Mouse (Mus musculus): ENCODE results near the gene Isca2. TPM values are rescaled to one million over a fixed set of nuclear protein-coding genes. Genes with fewer than 3 reads are reported as not detected.

Isca2 gene
- total RNA-seq (2018; cell fraction: chromatin; rRNA removed), result 10 to 100 TPM; 20.9 to 67.7 (median 52.4) TPM
- 10 to 100 TPM; 37.7 to 59.9 (median 48.3) TPM for total RNA-seq (2018; cell fraction: cytosol; rRNA removed)
- total RNA-seq (2018; cell fraction: nucleus; rRNA removed), result 100 to 1,000 TPM in 2 of 26 experiments, 10 to 100 TPM in 24; 37.8 to 107 (median 72.1) TPM
- polyA plus RNA-seq (2018), result 46.5 to 60.7 TPM (median 56.0 TPM) in 3 replicates

DNA sequence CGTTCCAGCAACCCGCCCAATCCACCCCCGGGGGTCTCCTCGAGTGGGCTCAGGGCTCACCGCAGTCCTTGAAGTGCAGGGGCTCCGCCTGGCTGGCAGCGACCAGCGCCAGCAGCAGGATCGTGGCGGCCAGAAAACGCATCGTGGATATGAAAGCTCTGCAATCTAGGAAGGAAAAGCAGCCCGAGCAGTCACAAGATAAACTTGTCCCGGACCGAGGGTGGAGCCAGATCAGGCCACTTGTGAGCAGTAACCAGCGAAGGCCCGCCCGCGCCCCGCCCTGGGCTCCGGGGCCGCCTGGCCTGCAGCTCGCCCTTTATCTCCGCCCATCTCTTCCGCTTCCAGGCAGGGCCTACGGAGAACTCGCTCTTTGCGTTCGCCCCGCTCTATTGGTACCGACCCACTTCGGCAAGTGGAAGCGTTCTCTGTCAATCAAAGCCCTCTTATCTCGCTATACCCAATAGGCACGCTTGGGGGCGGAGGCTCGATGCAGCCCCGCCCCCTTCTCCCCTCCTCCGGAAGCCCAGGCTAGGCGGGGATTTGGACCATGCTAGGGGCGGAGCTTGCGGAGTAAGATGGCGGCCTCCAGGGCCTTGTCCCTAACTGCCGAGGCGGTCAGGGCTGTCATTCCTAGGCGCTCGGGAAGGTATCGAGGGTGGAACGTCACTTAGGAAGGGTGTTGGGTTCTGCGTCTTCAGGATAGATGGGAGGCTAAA lies at the start of gene Isca2, which contains the start of gene Npc2:
Gene Isca2 (plus strand): TSS at position 526 of the 716 bp plus-strand sequence.
Gene Npc2 (minus strand): TSS at position 427 of the 716 bp plus-strand sequence.
- H3K4me3 ChIP-seq (ENCODE audit: inconsistent target), result peak within 1 kb of the TSS; percentile 99
- H3K79me2 ChIP-seq (ENCODE audit: inconsistent target), result peaks cover 67% of the 10 kb centered on the region
- H3K27ac ChIP-seq, result peak within 1 kb of the TSS; percentile 95
- WGBS (ENCODE audit: missing documents), result 0% methylated on average over 50 of the region's 50 CpGs
- no peaks in the 10 kb centered on the region; the same call in 1 of the 2 replicates for H3K36me3 ChIP-seq (ENCODE audit: inconsistent target)

DNA sequence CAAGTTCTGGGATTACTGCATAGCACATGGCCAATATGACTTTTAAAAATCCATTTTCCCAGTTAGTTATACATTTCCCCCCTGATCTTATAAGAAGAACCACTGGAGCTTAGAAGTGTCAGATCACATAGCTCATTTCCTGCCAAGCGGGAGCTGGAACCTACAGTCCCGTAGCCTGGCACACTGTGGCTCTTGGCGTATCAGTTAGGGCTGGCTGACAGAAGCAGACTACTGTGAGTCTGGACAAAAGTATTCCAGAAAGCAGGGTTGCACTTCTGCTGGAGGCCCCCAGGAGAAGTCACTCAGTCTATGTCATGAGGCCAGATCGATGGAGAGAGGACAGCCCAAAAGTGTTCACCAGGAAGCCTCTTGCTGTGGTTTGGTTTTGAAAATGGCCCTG lies 46.7 kb upstream of the Isca2 start:
- no peaks in the 10 kb centered on the region for H3K79me2 ChIP-seq (ENCODE audit: inconsistent target)
- H3K36me3 ChIP-seq (ENCODE audit: inconsistent target), result no peaks in the 10 kb centered on the region
- WGBS (ENCODE audit: missing documents), result 76% methylated on average over 4 of the region's 4 CpGs
- H3K4me3 ChIP-seq (ENCODE audit: inconsistent target), result no peak overlapping the region
- no peak overlapping the region for H3K27ac ChIP-seq

DNA sequence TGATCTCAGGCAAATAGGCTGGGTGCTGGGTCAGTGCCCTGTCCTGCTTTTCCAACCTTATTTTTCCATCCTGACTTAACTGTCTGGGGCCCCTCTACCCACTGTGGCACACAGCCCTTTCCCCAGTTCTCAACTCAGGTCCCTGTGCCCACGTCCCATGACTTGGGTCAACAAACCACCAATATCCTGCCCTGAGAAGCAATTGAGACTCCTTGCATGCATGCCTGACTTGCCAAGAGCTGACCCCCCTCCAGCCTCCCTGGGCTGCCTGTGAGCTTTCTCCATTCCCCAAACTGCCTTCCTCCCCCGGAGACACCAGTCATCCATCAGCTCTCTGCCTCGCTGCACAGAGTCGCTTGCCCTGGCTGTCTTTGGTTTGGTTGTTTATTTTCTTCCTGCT lies 46.1 kb upstream of the Isca2 start:
- WGBS (ENCODE audit: missing documents), result 67% methylated on average over 4 of the region's 4 CpGs
- Histone ChIP-seq H3K27ac (no peak overlapping the region), H3K4me3 (ENCODE audit: inconsistent target) (no peak overlapping the region), H3K36me3 (ENCODE audit: inconsistent target) (no peaks in the 10 kb centered on the region), H3K79me2 (ENCODE audit: inconsistent target) (no peaks in the 10 kb centered on the region)

DNA sequence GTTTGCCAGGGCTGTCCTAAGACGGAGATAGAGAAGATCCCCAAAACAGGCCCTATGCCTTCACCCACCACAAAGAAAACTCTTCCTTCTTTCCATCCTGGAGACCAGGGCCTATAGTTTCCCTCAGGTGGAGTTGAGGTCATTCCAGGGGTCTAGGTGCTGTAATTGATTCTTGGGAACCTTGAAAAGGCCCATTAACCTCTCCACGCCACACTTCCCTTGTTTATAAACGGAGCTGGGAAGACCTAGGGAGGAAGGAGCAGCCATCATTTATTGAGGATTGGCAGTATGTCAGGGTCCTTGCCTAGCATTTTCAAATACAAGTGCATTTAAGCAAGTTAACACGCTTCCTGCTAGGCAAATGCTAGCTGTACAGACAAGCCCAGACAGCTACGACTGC lies 45.6 kb upstream of the Isca2 start:
- Histone ChIP-seq H3K36me3 (ENCODE audit: inconsistent target) (no peaks in the 10 kb centered on the region), H3K4me3 (ENCODE audit: inconsistent target) (no peak overlapping the region), H3K79me2 (ENCODE audit: inconsistent target) (no peaks in the 10 kb centered on the region), H3K27ac (no peak overlapping the region)
- WGBS (ENCODE audit: missing documents), result 90% methylated on average over 5 of the region's 5 CpGs

DNA sequence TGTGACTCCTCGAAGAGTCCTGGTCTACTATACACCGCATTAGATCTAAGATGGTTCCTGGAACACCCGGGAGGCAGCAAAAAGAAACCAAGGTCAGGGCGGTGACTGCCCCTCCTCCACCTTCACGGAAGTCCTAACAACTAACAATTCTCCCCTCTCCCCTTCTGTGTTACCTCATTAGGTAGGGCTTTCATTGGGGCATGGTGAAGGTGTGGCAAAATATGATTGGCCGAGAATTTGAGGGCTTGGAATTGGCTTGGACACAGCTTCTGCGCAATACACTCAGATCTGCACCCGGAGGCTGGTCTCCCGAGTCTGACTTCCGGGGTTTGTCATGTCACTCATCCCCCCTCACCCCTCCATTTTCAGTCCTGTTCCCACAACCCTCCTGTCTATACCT lies 44.6 kb upstream of the Isca2 start:
- Histone ChIP-seq H3K27ac (no peak overlapping the region), H3K79me2 (ENCODE audit: inconsistent target) (no peaks in the 10 kb centered on the region), H3K36me3 (ENCODE audit: inconsistent target) (no peaks in the 10 kb centered on the region), H3K4me3 (ENCODE audit: inconsistent target) (no peak overlapping the region)
- whole genome bisulfite sequencing (ENCODE audit: missing documents), result 93% methylated on average over 10 of the region's 10 CpGs

DNA sequence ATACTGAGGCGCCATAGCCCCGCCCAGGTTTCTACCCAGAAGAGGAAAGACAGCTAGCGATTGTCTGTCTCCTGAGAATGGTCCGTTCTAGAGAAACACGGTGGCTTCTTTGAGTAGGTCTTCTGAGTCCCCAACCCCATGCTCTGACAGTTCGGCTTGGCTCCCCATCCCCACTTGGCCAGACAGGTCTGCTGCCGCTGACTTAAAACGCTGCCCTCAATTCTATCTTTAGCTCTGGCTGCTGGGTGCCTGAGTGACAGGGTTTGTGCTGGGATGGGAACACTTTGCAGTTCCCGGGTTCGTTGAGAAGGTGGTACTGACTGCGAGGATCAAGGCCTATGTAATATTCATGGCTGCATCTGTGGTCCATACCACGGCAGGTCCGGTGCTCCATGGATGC lies 39.7 kb upstream of the Isca2 start:
- no peak overlapping the region for H3K27ac ChIP-seq
- 80% methylated on average over 13 of the region's 13 CpGs for WGBS (ENCODE audit: missing documents)

DNA sequence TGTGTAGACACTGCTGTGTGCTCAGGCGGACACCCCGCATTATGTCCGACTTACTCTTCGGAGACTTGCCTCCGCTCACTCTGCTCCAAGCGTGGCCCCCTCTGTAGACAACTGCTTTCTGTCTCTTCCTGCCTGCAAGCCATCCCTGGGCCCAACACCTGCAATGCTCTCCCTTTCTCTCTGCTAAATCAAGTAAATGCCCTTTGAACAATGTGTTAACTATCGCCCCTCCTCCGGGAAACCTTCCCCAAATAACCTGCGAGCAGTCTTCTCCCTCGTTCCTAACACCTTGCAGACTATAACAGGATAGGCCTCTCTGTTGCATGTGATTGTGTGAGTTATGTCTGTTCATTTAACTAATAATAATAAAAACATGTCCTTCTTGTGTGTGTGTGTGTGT lies 29.6 kb upstream of the Isca2 start:
- Histone ChIP-seq H3K36me3 (ENCODE audit: inconsistent target) (no peaks in the 10 kb centered on the region), H3K27ac (no peak overlapping the region), H3K4me3 (ENCODE audit: inconsistent target) (no peak overlapping the region), H3K79me2 (ENCODE audit: inconsistent target) (no peaks in the 10 kb centered on the region)
- WGBS (ENCODE audit: missing documents), result 96% methylated on average over 9 of the region's 10 CpGs

More for the DNA sequence above, 39.7 kb upstream of the Isca2 start:
- Histone ChIP-seq H3K36me3 (ENCODE audit: inconsistent target) (no peaks in the 10 kb centered on the region), H3K79me2 (ENCODE audit: inconsistent target) (no peaks in the 10 kb centered on the region), H3K4me3 (ENCODE audit: inconsistent target) (no peak overlapping the region)

DNA sequence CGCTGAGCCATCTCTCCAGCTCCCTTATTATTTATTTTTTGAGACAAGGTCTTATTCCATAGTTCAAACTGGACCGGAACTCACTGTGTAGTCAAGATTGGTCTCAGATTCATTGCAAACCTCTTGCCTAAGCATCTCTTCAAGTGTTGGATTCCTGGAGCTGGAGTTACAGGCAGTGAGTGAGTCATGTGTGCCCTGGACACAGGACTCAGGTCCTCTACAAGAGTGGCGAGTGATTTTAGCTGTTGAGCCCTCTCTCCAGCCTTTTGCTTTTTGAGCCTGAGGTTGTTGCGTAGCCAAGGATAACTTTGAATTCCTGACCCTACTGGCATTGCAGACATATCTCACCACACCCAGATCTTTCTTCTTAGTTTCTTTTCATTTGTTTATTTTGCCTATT lies 27.4 kb upstream of the Isca2 start:
- Histone ChIP-seq H3K4me3 (ENCODE audit: inconsistent target) (no peak overlapping the region), H3K27ac (no peak overlapping the region), H3K36me3 (ENCODE audit: inconsistent target) (no peaks in the 10 kb centered on the region), H3K79me2 (ENCODE audit: inconsistent target) (no peaks in the 10 kb centered on the region)
- 92% methylated on average over 4 of the region's 4 CpGs for WGBS (ENCODE audit: missing documents)

DNA sequence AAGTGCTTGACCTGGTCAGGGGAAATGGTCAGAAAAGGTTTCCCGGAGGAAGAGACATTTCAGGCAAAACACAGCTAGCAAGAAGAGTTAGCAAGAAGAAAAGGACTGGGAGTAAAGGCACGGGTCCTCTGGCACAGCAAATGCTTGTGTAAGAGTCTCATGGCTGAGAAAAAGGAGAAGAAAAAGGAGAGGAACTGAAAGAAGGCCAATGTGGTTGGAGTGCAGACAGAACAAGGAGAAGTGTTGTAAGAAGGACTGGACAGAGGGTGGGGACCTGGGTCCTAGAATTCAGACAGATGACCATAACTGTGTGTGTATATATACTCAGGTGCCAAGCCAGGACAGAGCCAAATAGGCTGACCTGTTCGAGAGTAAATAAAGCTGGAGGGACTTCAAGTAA lies 24.9 kb upstream of the Isca2 start:
- 25% methylated on average over 3 of the region's 3 CpGs for WGBS (ENCODE audit: missing documents)

DNA sequence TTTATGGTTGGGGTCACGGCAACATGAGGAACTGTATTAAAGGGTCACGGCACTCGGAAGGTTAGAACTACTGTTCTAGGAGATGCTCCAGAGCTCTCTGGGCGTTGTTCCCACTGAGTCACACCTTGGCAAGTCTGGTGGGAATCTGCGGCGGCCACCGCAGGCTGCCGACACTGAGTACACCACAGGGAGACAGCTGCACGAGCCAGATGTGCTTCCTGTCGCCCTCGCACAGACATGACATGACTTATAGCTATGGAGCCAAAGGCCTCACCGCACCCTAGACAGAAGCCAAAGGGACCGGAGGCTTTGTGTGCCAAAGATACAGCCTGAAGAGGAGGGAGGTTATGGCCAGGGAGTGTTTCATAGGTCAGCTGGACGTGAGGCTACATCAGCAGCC lies 22.4 kb upstream of the Isca2 start:
- Histone ChIP-seq H3K36me3 (ENCODE audit: inconsistent target) (peaks cover 3% of the 10 kb centered on the region), H3K79me2 (ENCODE audit: inconsistent target) (no peaks in the 10 kb centered on the region), H3K4me3 (ENCODE audit: inconsistent target) (no peak overlapping the region), H3K27ac (peak overlapping the region; percentile 99)
- 45% methylated on average over 14 of the region's 14 CpGs for WGBS (ENCODE audit: missing documents)

More for the DNA sequence above, 24.9 kb upstream of the Isca2 start:
- Histone ChIP-seq H3K4me3 (ENCODE audit: inconsistent target) (no peak overlapping the region), H3K27ac (peak overlapping the region; percentile 87), H3K36me3 (ENCODE audit: inconsistent target) (no peaks in the 10 kb centered on the region), H3K79me2 (ENCODE audit: inconsistent target) (no peaks in the 10 kb centered on the region)

DNA sequence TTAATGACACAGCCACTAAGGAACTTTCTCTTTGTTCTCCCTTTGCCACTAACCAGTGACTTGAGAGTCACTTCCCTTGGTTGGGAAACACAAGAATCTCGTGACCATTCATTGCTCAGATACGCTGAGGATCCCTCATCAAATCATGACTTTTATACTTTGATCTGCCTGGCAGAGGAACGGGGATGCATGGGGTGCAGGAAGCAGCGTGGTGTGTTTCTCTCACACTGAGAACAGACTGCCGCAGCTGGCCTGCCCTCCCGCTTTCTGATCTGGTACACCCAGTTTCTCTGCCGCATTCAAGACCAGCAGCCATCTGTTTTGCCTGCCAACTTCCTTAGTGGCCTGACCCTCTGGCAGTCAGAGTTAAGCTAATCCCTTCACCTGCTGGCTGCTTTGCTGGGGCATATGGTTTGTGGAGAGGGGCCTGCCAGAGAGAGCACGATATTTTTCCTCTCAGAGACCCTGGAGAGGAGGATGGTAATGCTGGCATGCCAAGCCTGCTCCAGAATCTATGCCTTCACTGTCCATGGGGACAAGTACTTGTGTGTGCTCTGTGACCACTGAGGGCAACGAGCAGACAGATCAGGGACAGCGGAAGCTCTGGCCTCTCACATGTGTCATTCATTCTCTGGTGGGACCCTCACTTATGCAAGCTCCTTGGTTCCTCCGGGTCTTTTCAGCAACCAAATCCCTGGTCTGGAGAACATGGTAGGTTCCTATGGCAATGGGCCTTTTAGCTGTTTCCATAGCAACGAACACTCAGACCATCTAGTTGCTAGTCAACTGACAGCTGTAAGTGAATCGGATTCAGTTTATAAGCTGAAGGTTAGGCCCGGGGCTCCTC lies 20.7 kb upstream of the Isca2 start:
- Histone ChIP-seq H3K27ac (peak overlapping the region; percentile 99), H3K79me2 (ENCODE audit: inconsistent target) (no peaks in the 10 kb centered on the region; the same call in 1 of the 2 replicates), H3K4me3 (ENCODE audit: inconsistent target) (no peak overlapping the region), H3K36me3 (ENCODE audit: inconsistent target) (peaks cover 20% of the 10 kb centered on the region)
- WGBS (ENCODE audit: missing documents), result 33% methylated on average over 14 of the region's 14 CpGs

DNA sequence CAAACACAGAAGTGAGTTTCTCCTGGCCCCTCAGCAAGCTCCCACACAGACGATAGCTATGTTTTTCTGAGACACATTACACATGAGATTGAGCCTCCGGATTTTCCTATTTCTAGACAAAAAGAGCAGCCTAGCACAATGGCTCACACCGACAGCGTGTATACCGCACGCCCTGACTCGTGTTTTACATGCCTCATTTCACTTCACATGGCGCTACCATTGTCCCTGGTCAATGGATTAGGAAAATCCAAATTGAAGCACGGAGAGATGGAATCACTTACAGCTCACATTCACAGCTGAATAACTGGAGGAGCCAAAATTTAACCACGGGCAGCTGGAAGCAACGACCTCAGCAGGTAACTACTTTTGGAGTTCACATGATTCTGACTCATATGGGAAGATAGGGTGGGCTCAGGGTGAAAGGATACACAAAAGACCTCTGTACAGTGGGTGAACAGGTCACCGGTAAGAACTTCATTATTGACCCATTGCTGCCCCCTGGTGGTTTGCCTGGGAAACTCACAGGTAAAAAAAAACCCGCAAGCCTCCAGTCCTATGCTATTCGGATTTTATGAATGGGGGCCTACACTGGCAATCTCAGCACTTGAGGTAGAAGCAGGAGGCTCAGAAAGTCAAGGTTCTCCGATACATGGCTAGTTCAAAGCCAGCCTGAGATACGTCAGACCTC lies 17.9 kb upstream of the Isca2 start:
- Histone ChIP-seq H3K4me3 (ENCODE audit: inconsistent target) (no peak overlapping the region), H3K79me2 (ENCODE audit: inconsistent target) (peaks cover 26% of the 10 kb centered on the region), H3K27ac (no peak overlapping the region), H3K36me3 (ENCODE audit: inconsistent target) (peaks cover 46% of the 10 kb centered on the region)
- 76% methylated on average over 16 of the region's 16 CpGs for WGBS (ENCODE audit: missing documents)

DNA sequence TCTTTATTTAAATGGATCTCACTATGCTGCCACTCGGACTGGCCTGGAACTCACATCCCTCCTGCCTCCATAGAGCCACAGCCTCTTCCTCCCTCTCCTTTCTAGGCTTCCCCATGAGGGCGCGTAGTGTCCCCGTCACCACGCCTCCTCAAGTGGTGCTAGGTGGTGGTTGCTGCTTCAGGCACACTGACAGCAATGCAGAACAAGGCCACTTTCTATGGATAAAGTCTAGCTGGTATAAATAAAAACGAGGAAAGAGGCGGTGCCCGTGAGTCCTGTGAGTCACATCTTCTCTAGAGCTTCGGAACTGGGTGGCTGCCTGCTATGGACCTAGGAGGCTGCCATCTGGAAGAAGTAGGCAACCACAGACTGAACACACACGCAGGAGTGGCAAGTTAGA lies 17.0 kb upstream of the Isca2 start:
- peaks cover 34% of the 10 kb centered on the region for H3K79me2 ChIP-seq (ENCODE audit: inconsistent target)
- no peak overlapping the region for H3K4me3 ChIP-seq (ENCODE audit: inconsistent target)
- H3K36me3 ChIP-seq (ENCODE audit: inconsistent target), result peaks cover 53% of the 10 kb centered on the region
- 85% methylated on average over 10 of the region's 10 CpGs for WGBS (ENCODE audit: missing documents)
- H3K27ac ChIP-seq, result no peak overlapping the region

DNA sequence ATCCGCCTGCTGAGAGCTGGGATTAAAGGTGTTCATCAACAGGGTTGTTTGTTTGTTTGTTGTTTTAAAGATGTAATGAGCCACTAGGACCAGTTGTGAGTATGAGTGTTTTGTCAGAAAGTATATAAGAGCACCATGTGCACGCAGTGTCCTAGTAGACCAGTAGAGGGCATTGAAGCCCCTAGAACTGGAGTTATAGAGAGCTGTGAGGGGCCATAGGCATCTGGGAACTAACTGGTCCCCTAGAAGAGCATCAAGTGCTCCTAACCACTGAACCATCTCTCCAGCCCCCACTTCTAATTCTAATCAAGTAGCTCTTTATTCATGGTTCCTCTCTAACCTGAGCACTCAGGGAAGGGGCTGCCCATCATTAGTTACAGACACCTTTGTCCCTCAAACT lies 14.0 kb upstream of the Isca2 start:
- H3K79me2 ChIP-seq (ENCODE audit: inconsistent target), result peaks cover 62% of the 10 kb centered on the region
- no peak overlapping the region for H3K4me3 ChIP-seq (ENCODE audit: inconsistent target)
- 86% methylated on average over 2 of the region's 2 CpGs for WGBS (ENCODE audit: missing documents)
- H3K36me3 ChIP-seq (ENCODE audit: inconsistent target), result peaks cover 64% of the 10 kb centered on the region
- no peak overlapping the region for H3K27ac ChIP-seq

Data from macrophage (primary cell).